Mouse (Mus musculus) liver, postnatal 0 days (tissue): ENCODE results near the gene Tradd. TPM values are rescaled to one million over a fixed set of nuclear protein-coding genes. Genes with fewer than 3 reads are reported as not detected.
A peak's percentile ranks its signal among the peaks of the same experiment; 100 is the strongest.

Experiments used
- ATAC-seq: fragments of 200-750 bp; cut with Nextera tagmentation; 2 replicates; pipeline ENCODE4 v1.8.0; 2017; ENCODE audit warnings: mild to moderate bottlenecking, moderate library complexity
- DNase-seq: peaks from one replicate; pipeline ENCODE4 v3.0.0-alpha.2; 2016
- H3K27ac ChIP-seq: fragments of 300-500 bp; sonication (generic); 2 replicates; pipeline ENCODE4 v1.5.1; 2014; ENCODE audit warnings: antibody characterized with exemption, moderate library complexity, mild to moderate bottlenecking, low read depth
- H3K27me3 ChIP-seq: fragments of 300-500 bp; sonication (generic); 2 replicates; pipeline ENCODE4 v1.6.1; 2014; ENCODE audit warnings: low read length, control low read depth, mixed read lengths; ENCODE audit not compliant: insufficient read depth
- H3K36me3 ChIP-seq: fragments of 300-500 bp; sonication (generic); replicated peaks from 2 replicates; pipeline ENCODE4 v1.6.1; 2014; ENCODE audit warnings: mild to moderate bottlenecking, control low read depth, low read length, moderate library complexity, mixed read lengths; ENCODE audit not compliant: insufficient read depth
- H3K4me1 ChIP-seq: fragments of 300-500 bp; sonication (generic); 2 replicates; pipeline ENCODE4 v1.6.1; 2014; ENCODE audit warnings: antibody characterized with exemption, mild to moderate bottlenecking, control low read depth; ENCODE audit not compliant: insufficient read depth
- H3K4me2 ChIP-seq: fragments of 300-500 bp; sonication (generic); 2 replicates; pipeline ENCODE4 v1.6.1; 2014; ENCODE audit warnings: low read depth, mild to moderate bottlenecking, low read length, moderate library complexity, mixed read lengths
- H3K4me3 ChIP-seq: fragments of 300-500 bp; sonication (generic); 2 replicates; pipeline ENCODE4 v1.5.1; 2014; ENCODE audit warnings: low read depth, low read length
- H3K9ac ChIP-seq: fragments of 300-500 bp; sonication (generic); replicated peaks from 2 replicates; pipeline ENCODE4 v1.6.1; 2014; ENCODE audit warnings: mild to moderate bottlenecking, moderate library complexity
- H3K9me3 ChIP-seq: fragments of 300-500 bp; sonication (generic); 2 replicates; pipeline ENCODE4 v1.6.1; 2016; ENCODE audit warnings: mild to moderate bottlenecking, control low read depth, low read length, mixed read lengths
- CTCF ChIP-seq: sonication (generic); IDR thresholded peaks from 2 replicates; pipeline ENCODE4 v1.5.1; 2016; ENCODE audit warnings: antibody characterized with exemption, low read depth
- EP300 ChIP-seq: IDR thresholded peaks from 2 replicates; pipeline ENCODE4 v1.6.1; 2016; ENCODE audit warnings: antibody characterized with exemption, low read depth, mild to moderate bottlenecking
- WGBS: fragments of 180-500 bp; shearing (Covaris S2); extraction: QIAGEN DNeasy Blood & Tissue Kit; methylation state at CpG from one replicate; pipeline ENCODE4 v1.1.7; 2014; ENCODE audit not compliant: insufficient replicate concordance; 5-methylcytosine and 5-hydroxymethylcytosine counted together
- polyA plus RNA-seq: library from polyadenylated mRNA; unstranded; fragments of >200 nt; fragmentation: Nextera tagmentation; extraction: Ambion mirVana; gene quantifications from 2 replicates; pipeline ENCODE4 v1.2.1, GENCODE M21; 2015

Gene Tradd
- polyA plus RNA-seq, 1 experiment from 2014 or later, result 14.3 TPM

- Histone ChIP-seq H3K36me3 (no peaks in the 10 kb centered on the region), H3K4me1 (peaks cover 44% of the 10 kb centered on the region), H3K4me3 (no peak overlapping the region), H3K9ac (no peak overlapping the region), H3K27me3 (peaks cover 14% of the 10 kb centered on the region), H3K4me2 (peak overlapping the region; percentile 78; the same call in 1 of the 2 replicates), H3K27ac (no peak overlapping the region), H3K9me3 (no peaks in the 10 kb centered on the region)
- DNase-seq, result peak; percentile 13
- WGBS, result 71% methylated on average over 7 of the region's 7 CpGs
- ATAC-seq, result no peak
- TF ChIP-seq EP300 (no peak), CTCF (no peak)
Measured at GRCm38 (mm10) chr8:105260371-105261099, 3.9 kb downstream of the Tradd start.

- peaks cover 43% of the 10 kb centered on the region for H3K4me1 ChIP-seq
- ATAC-seq (peak; percentile 51), DNase-seq (peak; percentile 88)
- H3K4me3 ChIP-seq, result peak overlapping the region; percentile 32
- TF ChIP-seq CTCF, result peak; percentile 100
- TF ChIP-seq EP300, result no peak
- H3K27me3 ChIP-seq, result peaks cover 14% of the 10 kb centered on the region
- no peaks in the 10 kb centered on the region for H3K36me3 ChIP-seq
- peak overlapping the region; percentile 78 for H3K4me2 ChIP-seq
- H3K9ac ChIP-seq, result no peak overlapping the region; the same call in 1 of the 2 replicates
- WGBS, result 2% methylated on average over 30 of the region's 30 CpGs
- H3K9me3 ChIP-seq, result no peaks in the 10 kb centered on the region
- H3K27ac ChIP-seq, result no peak overlapping the region
Measured at GRCm38 (mm10) chr8:105259721-105260320, 4.6 kb downstream of the Tradd start.

GRCm38 (mm10) chr8:105258911-105259720 is 5.3 kb downstream of the Tradd start:
- no peaks in the 10 kb centered on the region for H3K9me3 ChIP-seq
- H3K27me3 ChIP-seq, result peaks cover 14% of the 10 kb centered on the region
- DNase-seq (peak; percentile 49), ATAC-seq (peak; percentile 5; the same call in 1 of the 2 replicates)
- H3K9ac ChIP-seq, result no peak overlapping the region; the same call in 1 of the 2 replicates
- TF ChIP-seq CTCF (peak; percentile 26), EP300 (no peak)
- H3K27ac ChIP-seq, result no peak overlapping the region
- H3K4me3 ChIP-seq, result peak overlapping the region; percentile 32
- 14% methylated on average over 55 of the region's 55 CpGs for WGBS
- H3K4me2 ChIP-seq, result peak overlapping the region; percentile 78
- peaks cover 45% of the 10 kb centered on the region for H3K4me1 ChIP-seq
- H3K36me3 ChIP-seq, result no peaks in the 10 kb centered on the region

- no peak overlapping the region for H3K9ac ChIP-seq
- no peak overlapping the region for H3K4me3 ChIP-seq
- H3K27ac ChIP-seq, result no peak overlapping the region
- H3K9me3 ChIP-seq, result no peaks in the 10 kb centered on the region
- TF ChIP-seq CTCF, result no peak
- TF ChIP-seq EP300, result no peak
- 69% methylated on average over 7 of the region's 7 CpGs for WGBS
- peaks cover 43% of the 10 kb centered on the region for H3K4me1 ChIP-seq
- H3K27me3 ChIP-seq, result peaks cover 14% of the 10 kb centered on the region
- DNase-seq, result no peak
- ATAC-seq, result no peak
- peaks cover 8% of the 10 kb centered on the region; the same call in 1 of the 2 replicates for H3K36me3 ChIP-seq
- H3K4me2 ChIP-seq, result no peak overlapping the region
Measured at GRCm38 (mm10) chr8:105257318-105258114, 6.9 kb downstream of the Tradd start.

GRCm38 (mm10) chr8:105254966-105255350 is 9.5 kb downstream of the Tradd start, which contains the start of gene B3gnt9:
B3gnt9 (minus strand) TSS chr8:105255153.
- H3K4me1 ChIP-seq, result peaks cover 35% of the 10 kb centered on the region
- H3K9ac ChIP-seq, result peak within 1 kb of the TSS; percentile 59
- H3K4me3 ChIP-seq, result peak within 1 kb of the TSS; percentile 58
- H3K9me3 ChIP-seq, result no peaks in the 10 kb centered on the region
- peak within 1 kb of the TSS; percentile 93 for H3K4me2 ChIP-seq
- WGBS, result 2% methylated on average over 14 of the region's 14 CpGs
- peak within 1 kb of the TSS; percentile 41 for H3K27ac ChIP-seq
- no peak for TF ChIP-seq EP300
- TF ChIP-seq CTCF, result no peak
- DNase-seq (peak; percentile 77), ATAC-seq (peak; percentile 80)
- peaks cover 14% of the 10 kb centered on the region for H3K27me3 ChIP-seq
- peaks cover 30% of the 10 kb centered on the region for H3K36me3 ChIP-seq
